Mouse (Mus musculus) midbrain, embryonic 13.5 days (tissue): ENCODE measurements around the gene Rgs7. TPM values are rescaled to one million over a fixed set of nuclear protein-coding genes. Genes with fewer than 3 reads are reported as not detected.
A peak's percentile ranks its signal among the peaks of the same experiment; 100 is the strongest.

Experiments used
- ATAC-seq: fragments of 200-750 bp; cut with Nextera tagmentation; 2 replicates; pipeline ENCODE4 v1.8.0; 2017; ENCODE audit warnings: mild to moderate bottlenecking, moderate TSS enrichment, moderate library complexity
- H3K27ac ChIP-seq: fragments of 300-500 bp; sonication (generic); 2 replicates; pipeline ENCODE4 v1.5.1; 2015; ENCODE audit warnings: inconsistent platforms, mild to moderate bottlenecking, moderate library complexity
- H3K27me3 ChIP-seq: fragments of 300-500 bp; sonication (generic); 2 replicates; pipeline ENCODE4 v1.6.1; 2015; ENCODE audit warnings: mild to moderate bottlenecking, inconsistent platforms
- H3K36me3 ChIP-seq: fragments of 300-500 bp; sonication (generic); 2 replicates; pipeline ENCODE4 v1.6.1; 2015; ENCODE audit warnings: mild to moderate bottlenecking, inconsistent platforms
- H3K4me1 ChIP-seq: fragments of 300-500 bp; sonication (generic); replicated peaks from 2 replicates; pipeline ENCODE4 v1.6.1; 2015; ENCODE audit warnings: inconsistent platforms
- H3K4me2 ChIP-seq: fragments of 300-500 bp; sonication (generic); replicated peaks from 2 replicates; pipeline ENCODE4 v1.6.1; 2015; ENCODE audit warnings: moderate library complexity, mild to moderate bottlenecking, inconsistent platforms
- H3K4me3 ChIP-seq: fragments of 300-500 bp; sonication (generic); replicated peaks from 2 replicates; pipeline ENCODE4 v1.5.1; 2015; ENCODE audit warnings: mild to moderate bottlenecking, inconsistent platforms
- H3K9ac ChIP-seq: fragments of 300-500 bp; sonication (generic); replicated peaks from 2 replicates; pipeline ENCODE4 v1.6.1; 2015; ENCODE audit warnings: mild to moderate bottlenecking, inconsistent platforms
- H3K9me3 ChIP-seq: fragments of 300-500 bp; sonication (generic); 2 replicates; pipeline ENCODE4 v1.6.1; 2016; ENCODE audit warnings: mild to moderate bottlenecking, inconsistent platforms
- WGBS: fragments of 180-500 bp; shearing (Covaris S2); methylation state at CpG from one replicate; pipeline ENCODE4 v1.1.7; 2015; 5-methylcytosine and 5-hydroxymethylcytosine counted together
- polyA plus RNA-seq: library from polyadenylated mRNA; unstranded; fragments of >200 nt; fragmentation: Nextera tagmentation; extraction: Ambion mirVana; gene quantifications from 2 replicates; pipeline ENCODE4 v1.2.1, GENCODE M21; 2015

The Rgs7 gene
- polyA plus RNA-seq, 1 experiment from 2014 or later = 17.1 TPM

DNA sequence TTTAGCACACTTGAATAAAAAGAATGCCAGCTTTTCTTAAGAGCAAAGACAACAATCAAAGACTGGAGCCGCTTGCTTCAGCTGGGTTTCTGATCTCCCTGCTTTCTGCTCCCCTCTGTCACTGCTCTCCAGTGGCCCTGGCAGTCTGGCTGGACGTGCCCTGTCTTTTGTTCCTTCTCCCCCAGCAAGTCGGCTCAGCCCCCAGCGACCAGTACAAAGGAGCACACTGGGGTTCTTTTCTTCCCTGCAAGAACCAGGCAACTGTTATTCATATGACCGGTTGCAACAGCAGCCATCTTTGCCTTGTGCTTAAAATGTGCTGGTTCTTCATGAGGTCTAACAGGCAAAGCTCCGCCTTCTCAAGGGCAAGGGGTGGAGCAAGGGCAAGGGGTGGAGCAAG lies 452.7 kb downstream of the Rgs7 start:
- WGBS = 14% methylated on average over 6 of the region's 6 CpGs
- Histone ChIP-seq H3K4me2 (no peak overlapping the region), H3K9ac (no peak overlapping the region), H3K27me3 (no peaks in the 10 kb centered on the region), H3K36me3 (no peaks in the 10 kb centered on the region), H3K4me3 (no peak overlapping the region), H3K4me1 (no peaks in the 10 kb centered on the region), H3K27ac (no peak overlapping the region), H3K9me3 (0 out of 2 replicates have a peak, but pooled peaks cover 2% of the 10 kb centered on the region)
- peak; percentile 89 for ATAC-seq

DNA sequence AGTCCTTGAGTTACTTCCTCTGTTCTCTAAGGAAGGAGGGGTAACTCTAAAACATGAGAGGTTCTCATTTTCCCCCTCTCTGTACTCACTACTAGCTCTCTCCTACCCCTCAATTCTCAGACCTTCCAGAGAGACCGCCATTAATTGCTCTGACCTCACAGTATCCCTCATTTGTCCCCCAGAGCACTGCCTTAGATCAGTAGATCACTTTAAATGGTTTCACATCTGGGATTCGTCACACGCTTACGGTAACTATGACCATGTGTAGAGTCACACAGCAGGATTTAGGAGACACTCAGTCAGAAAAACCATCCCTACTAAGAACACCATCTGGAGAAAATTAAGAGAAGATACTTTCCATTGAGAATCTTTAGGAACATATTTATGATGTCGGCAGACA lies 456.8 kb downstream of the Rgs7 start:
- Histone ChIP-seq H3K4me3 (no peak overlapping the region), H3K9ac (no peak overlapping the region), H3K4me1 (no peaks in the 10 kb centered on the region; the same call in 1 of the 2 replicates), H3K27me3 (no peaks in the 10 kb centered on the region), H3K27ac (no peak overlapping the region), H3K4me2 (no peak overlapping the region), H3K9me3 (0 out of 2 replicates have a peak, but pooled peaks cover 2% of the 10 kb centered on the region), H3K36me3 (no peaks in the 10 kb centered on the region)
- ATAC-seq = no peak
- WGBS = 94% methylated on average over 5 of the region's 5 CpGs

DNA sequence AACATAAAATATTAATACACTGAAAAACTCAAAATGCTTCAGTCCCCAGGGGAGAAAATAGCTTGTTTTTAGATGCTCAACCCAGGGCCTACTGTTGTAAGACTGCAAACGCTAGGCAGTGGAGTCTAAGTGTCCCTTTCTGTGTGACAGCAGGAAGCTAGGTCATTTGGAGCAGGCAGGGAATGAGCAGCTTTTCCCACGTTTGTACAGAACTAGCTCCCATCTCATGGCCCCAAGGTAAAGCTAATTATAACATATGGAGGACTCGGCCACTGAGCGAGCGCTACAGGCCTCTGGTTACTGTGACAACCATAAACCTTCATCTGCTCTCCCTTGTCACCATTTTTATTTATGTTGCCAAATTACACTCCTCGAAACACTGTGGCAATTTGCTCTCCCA lies 460.3 kb downstream of the Rgs7 start:
- 0 out of 2 replicates have a peak, but pooled peaks have one; percentile 19 for ATAC-seq

DNA sequence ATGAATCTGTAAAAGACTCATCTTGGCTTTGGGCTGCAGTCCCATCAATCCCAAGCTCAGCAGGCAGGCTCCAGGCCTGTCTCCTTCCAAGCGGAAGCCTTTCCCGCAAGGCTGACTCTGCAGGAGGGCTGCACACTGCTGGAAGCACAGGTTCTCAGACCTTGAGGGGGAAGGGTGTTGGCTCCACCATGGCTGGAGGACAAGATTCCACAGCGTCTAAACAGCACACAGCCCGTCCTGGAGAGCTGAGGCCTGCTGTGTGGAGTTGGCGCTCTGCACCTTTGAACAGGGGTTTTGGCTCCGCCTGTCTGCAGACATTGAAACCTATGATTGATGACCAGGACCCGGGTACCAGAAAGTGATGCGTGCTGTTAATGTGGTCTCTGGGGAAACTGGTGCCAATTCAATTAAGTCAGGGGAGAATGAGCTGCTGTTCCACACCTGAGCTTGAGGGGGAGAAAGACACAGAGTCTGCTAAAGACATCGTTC lies 463.5 kb downstream of the Rgs7 start:
- no peaks in the 10 kb centered on the region for H3K9me3 ChIP-seq
- no peak overlapping the region; the same call in 1 of the 2 replicates for H3K4me2 ChIP-seq

More for the DNA sequence above, 460.3 kb downstream of the Rgs7 start:
- H3K4me3 ChIP-seq = no peak overlapping the region
- no peak overlapping the region for H3K27ac ChIP-seq
- WGBS = 42% methylated on average over 6 of the region's 6 CpGs
- no peak overlapping the region for H3K9ac ChIP-seq
- no peaks in the 10 kb centered on the region for H3K27me3 ChIP-seq
- H3K4me2 ChIP-seq = no peak overlapping the region
- H3K36me3 ChIP-seq = no peaks in the 10 kb centered on the region
- H3K4me1 ChIP-seq = peaks cover 9% of the 10 kb centered on the region
- no peaks in the 10 kb centered on the region for H3K9me3 ChIP-seq

DNA sequence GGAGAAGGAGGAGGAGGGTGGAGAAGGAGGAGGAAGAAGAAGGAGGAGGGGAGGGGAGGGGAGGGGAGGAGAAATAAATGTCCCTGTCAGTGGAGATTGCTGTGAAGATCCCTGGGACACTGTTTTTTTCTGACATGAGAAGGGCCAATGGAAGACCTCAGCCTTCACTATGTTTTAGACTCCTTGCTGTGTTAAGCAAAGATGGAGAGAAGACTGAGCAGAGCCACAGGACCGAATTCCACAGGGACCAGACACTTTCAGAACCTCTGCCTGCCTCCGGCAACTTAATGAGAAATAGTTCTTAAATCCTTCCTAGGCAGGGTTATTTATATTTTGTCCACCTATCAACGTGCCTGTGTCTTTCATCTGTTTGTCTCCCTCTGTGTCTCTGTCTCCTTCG lies 464.0 kb downstream of the Rgs7 start:
- ATAC-seq = peak; percentile 21; the same call in 1 of the 2 replicates
- Histone ChIP-seq H3K27ac (no peak overlapping the region), H3K9ac (0 out of 2 replicates have a peak overlapping the region, but pooled peaks have one; percentile 0), H3K4me1 (peaks cover 9% of the 10 kb centered on the region), H3K9me3 (no peaks in the 10 kb centered on the region), H3K4me2 (no peak overlapping the region; the same call in 1 of the 2 replicates), H3K27me3 (no peaks in the 10 kb centered on the region), H3K4me3 (no peak overlapping the region), H3K36me3 (no peaks in the 10 kb centered on the region)
- WGBS = 21% methylated on average over 4 of the region's 4 CpGs

More for the DNA sequence above, 463.5 kb downstream of the Rgs7 start:
- Histone ChIP-seq H3K9ac (0 out of 2 replicates have a peak overlapping the region, but pooled peaks have one; percentile 0), H3K36me3 (no peaks in the 10 kb centered on the region), H3K27ac (no peak overlapping the region), H3K27me3 (no peaks in the 10 kb centered on the region), H3K4me3 (no peak overlapping the region), H3K4me1 (peaks cover 9% of the 10 kb centered on the region)
- peak; percentile 80 for ATAC-seq
- 23% methylated on average over 9 of the region's 9 CpGs for WGBS

DNA sequence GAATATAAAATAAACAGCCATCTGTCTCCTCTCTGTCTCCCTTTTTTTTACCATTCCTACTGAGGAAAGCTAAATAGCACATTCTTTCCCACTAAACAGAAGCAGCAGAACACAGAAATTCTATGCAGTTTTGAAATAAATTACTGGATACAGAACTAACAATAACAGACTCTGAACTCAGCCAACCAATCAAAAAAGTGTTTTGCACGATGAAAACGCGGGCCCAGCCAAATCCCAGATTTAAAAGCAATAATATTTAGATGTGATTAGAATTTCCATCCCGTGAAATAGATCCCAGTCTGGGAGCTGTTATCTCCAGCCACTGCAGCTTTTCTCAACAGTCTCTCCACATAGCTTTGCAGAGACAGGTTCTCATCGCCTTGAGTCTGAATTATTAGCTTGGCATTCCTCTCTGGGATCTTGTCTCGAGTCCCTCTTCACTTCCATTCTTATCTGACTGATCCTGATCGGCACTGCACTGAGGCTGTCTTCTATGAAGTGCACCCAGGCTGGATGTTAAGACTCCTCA lies 466.5 kb downstream of the Rgs7 start:
- no peak for ATAC-seq
- Histone ChIP-seq H3K36me3 (no peaks in the 10 kb centered on the region), H3K4me1 (peaks cover 9% of the 10 kb centered on the region; the same call in 1 of the 2 replicates), H3K9me3 (no peaks in the 10 kb centered on the region), H3K4me3 (no peak overlapping the region), H3K4me2 (no peak overlapping the region), H3K27me3 (no peaks in the 10 kb centered on the region), H3K27ac (no peak overlapping the region), H3K9ac (no peak overlapping the region)
- 76% methylated on average over 7 of the region's 7 CpGs for WGBS

DNA sequence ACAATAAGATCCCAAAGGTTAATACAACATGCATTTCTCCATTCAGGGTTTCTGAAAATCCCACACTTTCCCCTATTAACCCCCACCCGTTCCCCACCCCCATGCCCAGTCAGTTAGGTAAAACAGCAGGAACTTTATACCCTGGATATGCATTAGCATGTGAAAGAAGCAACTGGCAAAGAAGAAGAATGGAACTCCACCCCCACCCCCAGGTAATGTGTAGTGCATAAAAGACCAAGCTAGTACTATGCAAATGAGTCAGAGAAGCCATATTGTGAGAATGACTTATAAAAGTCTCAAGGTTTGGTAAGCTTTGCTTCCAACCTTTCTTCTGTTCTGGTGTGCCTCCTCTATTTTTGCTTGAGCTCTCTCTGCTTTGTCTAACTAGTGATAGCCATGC lies 468.2 kb downstream of the Rgs7 start:
- H3K4me3 ChIP-seq = no peak overlapping the region
- ATAC-seq = no peak
- H3K9me3 ChIP-seq = no peaks in the 10 kb centered on the region
- H3K9ac ChIP-seq = no peak overlapping the region
- 50% methylated on average over 1 of the region's 1 CpGs for WGBS
- H3K36me3 ChIP-seq = no peaks in the 10 kb centered on the region
- H3K4me2 ChIP-seq = no peak overlapping the region
- H3K4me1 ChIP-seq = peaks cover 9% of the 10 kb centered on the region; the same call in 1 of the 2 replicates
- H3K27me3 ChIP-seq = no peaks in the 10 kb centered on the region
- no peak overlapping the region for H3K27ac ChIP-seq

Other genes with a start within 250 kb of the Rgs7 start
- 0.09 and 0.27 TPM in 2 replicates for gene Kmo, start 127.9 kb upstream of the Rgs7 start, polyA plus RNA-seq
- 76.6 and 81.2 TPM in 2 replicates for gene Fh1, start 133.1 kb upstream of the Rgs7 start, polyA plus RNA-seq
- 6.9 TPM in 2 replicates for gene Opn3, start 200.3 kb upstream of the Rgs7 start, polyA plus RNA-seq
- gene Chml, start 200.4 kb upstream of the Rgs7 start, polyA plus RNA-seq = 3.6 and 4.1 TPM in 2 replicates
- not detected in 2 replicates for gene Wdr64, start 206.1 kb upstream of the Rgs7 start, polyA plus RNA-seq